Mouse (Mus musculus) heart, adult 2 months (tissue): Measurements from ENCODE around the gene Pdilt.

Experiments
- CTCF ChIP-seq: fragments of 200-600 bp; IDR thresholded peaks from 2 replicates; pipeline ENCODE4 v1.8.1; 2022; ENCODE audit warnings: antibody characterized with exemption, mild to moderate bottlenecking, moderate library complexity
- POLR2A ChIP-seq: fragments of 200-500 bp; IDR thresholded peaks from 2 replicates; pipeline ENCODE4 v1.6.1; 2011; ENCODE audit warnings: mild to moderate bottlenecking, low read depth, low read length, control low read depth; ENCODE audit not compliant: insufficient read depth

DNA sequence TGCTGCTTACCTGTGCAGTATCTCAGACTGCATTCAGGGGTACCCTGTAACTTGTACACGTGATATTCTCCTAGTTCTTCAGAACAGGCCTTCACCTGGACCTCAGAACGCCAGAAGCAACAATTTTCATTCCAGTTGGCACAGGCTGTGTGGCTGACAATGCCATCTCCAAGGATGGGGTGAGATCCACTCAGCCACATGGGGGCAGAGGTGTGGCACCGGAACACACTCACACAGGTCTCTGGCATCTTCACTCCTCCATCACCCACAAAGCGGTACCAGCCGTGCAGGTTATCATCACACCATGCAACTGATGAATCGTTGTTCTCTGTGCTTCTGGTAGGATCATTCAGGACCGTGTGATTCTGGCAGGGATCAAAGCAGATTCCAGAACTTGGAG, 69.1 kb downstream of the Pdilt start:
- TF ChIP-seq POLR2A (no peak), CTCF (no peak)
